Mouse (Mus musculus) bone marrow macrophage, adult 2 months (primary cell): ENCODE data around the gene Dmpk.

Experiments
- CTCF ChIP-seq: IDR thresholded peaks from 2 replicates; pipeline ENCODE4 v1.5.1; 2012; ENCODE audit warnings: low read depth, mild to moderate bottlenecking, low read length, moderate library complexity
- POLR2A ChIP-seq: IDR thresholded peaks from 2 replicates; pipeline ENCODE4 v1.6.1; 2012; ENCODE audit warnings: mild to moderate bottlenecking, low read depth, low read length, borderline replicate concordance

GRCm38 (mm10) chr7:19055108-19055507 is 28.5 kb upstream of the Dmpk start:
- TF ChIP-seq CTCF (no peak), POLR2A (no peak)
